Mouse (Mus musculus): ENCODE data around the gene Tle3. TPM values are rescaled to one million over a fixed set of nuclear protein-coding genes. Genes with fewer than 3 reads are reported as not detected.

Gene Tle3
- polyA plus RNA-seq, 1 experiment = 121 TPM

- no peak for DNase-seq (ENCODE audit: low read depth)
- no peak for TF ChIP-seq POLR2A (IDR thresholded peaks at IDR 0.05; ENCODE audit: borderline replicate concordance, extremely low read depth, insufficient read depth, insufficient read length, poor library complexity, severe bottlenecking)
- no peak for TF ChIP-seq CTCF (IDR thresholded peaks at IDR 0.05; ENCODE audit: borderline replicate concordance, extremely low read depth, insufficient read depth, insufficient read length)
Measured at GRCm38 (mm10) chr9:61426493-61426892, 54.3 kb downstream of the Tle3 start.

GRCm38 (mm10) chr9:61427051-61427450 is 54.9 kb downstream of the Tle3 start:
- DNase-seq (ENCODE audit: low read depth) = no peak
- TF ChIP-seq POLR2A (IDR thresholded peaks at IDR 0.05; ENCODE audit: borderline replicate concordance, extremely low read depth, insufficient read depth, insufficient read length, poor library complexity, severe bottlenecking) = no peak
- TF ChIP-seq CTCF (IDR thresholded peaks at IDR 0.05; ENCODE audit: borderline replicate concordance, extremely low read depth, insufficient read depth, insufficient read length) = no peak

- no peak for TF ChIP-seq CTCF (IDR thresholded peaks at IDR 0.05; ENCODE audit: borderline replicate concordance, extremely low read depth, insufficient read depth, insufficient read length)
- TF ChIP-seq POLR2A (IDR thresholded peaks at IDR 0.05; ENCODE audit: borderline replicate concordance, extremely low read depth, insufficient read depth, insufficient read length, poor library complexity, severe bottlenecking) = no peak
- no peak for DNase-seq (ENCODE audit: low read depth)
Measured at GRCm38 (mm10) chr9:61427901-61428300, 55.7 kb downstream of the Tle3 start.

- no peak for TF ChIP-seq POLR2A (IDR thresholded peaks at IDR 0.05; ENCODE audit: borderline replicate concordance, extremely low read depth, insufficient read depth, insufficient read length, poor library complexity, severe bottlenecking)
- TF ChIP-seq CTCF (IDR thresholded peaks at IDR 0.05; ENCODE audit: borderline replicate concordance, extremely low read depth, insufficient read depth, insufficient read length) = no peak
- DNase-seq (ENCODE audit: low read depth) = no peak
Measured at GRCm38 (mm10) chr9:61431830-61432229, 59.7 kb downstream of the Tle3 start.

- DNase-seq (ENCODE audit: low read depth) = no peak
Measured at GRCm38 (mm10) chr9:61433206-61433605, 61.0 kb downstream of the Tle3 start.

GRCm38 (mm10) chr9:61434062-61434461 is 61.9 kb downstream of the Tle3 start:
- TF ChIP-seq CTCF (IDR thresholded peaks at IDR 0.05; ENCODE audit: borderline replicate concordance, extremely low read depth, insufficient read depth, insufficient read length) = no peak
- no peak for TF ChIP-seq POLR2A (IDR thresholded peaks at IDR 0.05; ENCODE audit: borderline replicate concordance, extremely low read depth, insufficient read depth, insufficient read length, poor library complexity, severe bottlenecking)
- DNase-seq (ENCODE audit: low read depth) = peak; percentile 96

More at GRCm38 (mm10) chr9:61433206-61433605, 61.0 kb downstream of the Tle3 start:
- TF ChIP-seq CTCF (IDR thresholded peaks at IDR 0.05; ENCODE audit: borderline replicate concordance, extremely low read depth, insufficient read depth, insufficient read length) = no peak

GRCm38 (mm10) chr9:61435191-61435989 is 63.2 kb downstream of the Tle3 start:
- DNase-seq (ENCODE audit: low read depth) = peak; percentile 76
- TF ChIP-seq CTCF (IDR thresholded peaks at IDR 0.05; ENCODE audit: borderline replicate concordance, extremely low read depth, insufficient read depth, insufficient read length) (no peak), POLR2A (IDR thresholded peaks at IDR 0.05; ENCODE audit: borderline replicate concordance, extremely low read depth, insufficient read depth, insufficient read length, poor library complexity, severe bottlenecking) (no peak)

DNA sequence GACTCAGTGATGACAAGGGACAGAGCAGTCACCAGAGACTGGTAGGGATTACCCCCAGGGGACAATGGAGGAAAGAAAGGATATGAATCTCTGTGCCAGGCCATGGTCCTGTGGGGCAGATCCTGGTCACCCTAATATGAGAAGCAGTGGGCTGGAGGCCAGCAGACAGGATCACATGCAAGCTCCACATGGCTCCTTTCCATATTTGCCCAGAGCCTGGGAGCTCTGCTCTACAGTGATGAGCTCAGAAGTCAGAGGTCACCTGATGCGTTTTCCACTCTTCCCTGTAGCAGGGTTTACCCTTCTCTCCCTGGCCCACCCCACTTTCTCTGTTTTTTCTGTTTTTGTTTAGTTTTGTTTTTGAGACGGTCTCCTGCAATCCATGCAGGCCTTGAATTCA is 63.9 kb downstream of the Tle3 start:
- no peak for TF ChIP-seq CTCF (IDR thresholded peaks at IDR 0.05; ENCODE audit: borderline replicate concordance, extremely low read depth, insufficient read depth, insufficient read length)
- TF ChIP-seq POLR2A (IDR thresholded peaks at IDR 0.05; ENCODE audit: borderline replicate concordance, extremely low read depth, insufficient read depth, insufficient read length, poor library complexity, severe bottlenecking) = no peak
- peak; percentile 33 for DNase-seq (ENCODE audit: low read depth)

DNA sequence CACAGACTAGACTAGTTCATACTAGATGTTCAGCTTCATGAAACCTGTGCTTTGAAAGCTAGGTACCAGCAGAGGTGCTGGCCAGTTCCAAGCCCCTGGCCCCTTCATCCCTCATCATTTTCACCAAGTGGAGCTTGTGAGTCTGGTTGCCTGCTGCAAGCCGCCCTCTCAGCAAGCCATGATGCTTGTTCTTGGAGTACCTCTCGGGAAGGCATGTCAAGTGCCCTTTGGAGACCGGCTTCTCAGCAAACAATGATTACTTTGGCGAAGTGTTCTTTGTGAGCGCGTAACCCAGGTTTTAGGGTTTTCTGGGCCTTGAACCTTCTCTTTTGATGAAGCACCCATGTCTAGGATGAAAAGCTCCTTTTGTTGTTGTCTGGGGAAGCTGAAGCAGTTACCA is 64.6 kb downstream of the Tle3 start:
- TF ChIP-seq POLR2A (IDR thresholded peaks at IDR 0.05; ENCODE audit: borderline replicate concordance, extremely low read depth, insufficient read depth, insufficient read length, poor library complexity, severe bottlenecking) (no peak), CTCF (IDR thresholded peaks at IDR 0.05; ENCODE audit: borderline replicate concordance, extremely low read depth, insufficient read depth, insufficient read length) (no peak)

DNA sequence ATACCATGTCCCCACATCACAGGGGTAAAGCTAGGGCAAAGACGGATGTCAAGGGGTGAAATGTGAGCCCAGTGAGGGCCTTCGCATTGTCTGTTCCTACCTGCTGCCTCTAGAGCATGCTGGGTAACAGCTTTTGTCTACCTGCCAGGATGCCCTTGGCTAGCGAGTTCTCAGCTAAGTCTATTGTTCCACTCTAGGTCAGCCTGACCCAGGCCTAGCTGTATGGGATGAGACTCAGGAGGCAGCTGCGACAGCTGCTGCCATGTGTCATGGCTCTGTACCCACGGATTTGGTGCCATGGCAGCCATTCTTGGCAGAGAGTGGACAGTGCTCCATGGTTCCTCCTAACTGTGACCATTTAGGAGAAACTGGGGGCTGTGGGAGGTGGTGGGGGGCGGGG is 66.9 kb downstream of the Tle3 start:
- TF ChIP-seq POLR2A (IDR thresholded peaks at IDR 0.05; ENCODE audit: borderline replicate concordance, extremely low read depth, insufficient read depth, insufficient read length, poor library complexity, severe bottlenecking) = no peak
- TF ChIP-seq CTCF (IDR thresholded peaks at IDR 0.05; ENCODE audit: borderline replicate concordance, extremely low read depth, insufficient read depth, insufficient read length) = no peak
- DNase-seq (ENCODE audit: low read depth) = peak; percentile 27

More for the DNA sequence above, 64.6 kb downstream of the Tle3 start:
- no peak for DNase-seq (ENCODE audit: low read depth)

GRCm38 (mm10) chr9:61439979-61440378 is 67.8 kb downstream of the Tle3 start:
- no peak for TF ChIP-seq CTCF (IDR thresholded peaks at IDR 0.05; ENCODE audit: borderline replicate concordance, extremely low read depth, insufficient read depth, insufficient read length)
- TF ChIP-seq POLR2A (IDR thresholded peaks at IDR 0.05; ENCODE audit: borderline replicate concordance, extremely low read depth, insufficient read depth, insufficient read length, poor library complexity, severe bottlenecking) = no peak
- DNase-seq (ENCODE audit: low read depth) = no peak

All from brain, embryonic 14.5 days (tissue).